Mouse (Mus musculus) hindbrain, embryonic 11.5 days (tissue): ENCODE data around the gene Dpf1. TPM values are rescaled to one million over a fixed set of nuclear protein-coding genes. Genes with fewer than 3 reads are reported as not detected.

Source experiments
- ATAC-seq: fragments of 200-750 bp; cut with Nextera tagmentation; 2 replicates; pipeline ENCODE4 v1.8.0; 2017; ENCODE audit warnings: mild to moderate bottlenecking, moderate TSS enrichment, moderate library complexity; ENCODE audit not compliant: low FRiP score
- DNase-seq: peaks from one replicate; pipeline ENCODE4 v3.0.0-alpha.2; 2015; ENCODE audit warnings: low spot score
- H3K27ac ChIP-seq: fragments of 300-500 bp; sonication (generic); 2 replicates; pipeline ENCODE4 v1.5.1; 2014; ENCODE audit warnings: mild to moderate bottlenecking, low read depth, low read length
- H3K27me3 ChIP-seq: fragments of 300-500 bp; sonication (generic); 2 replicates; pipeline ENCODE4 v1.6.1; 2014; ENCODE audit warnings: mild to moderate bottlenecking, low read length, moderate library complexity, mixed read lengths; ENCODE audit not compliant: control insufficient read depth, insufficient read depth
- H3K36me3 ChIP-seq: fragments of 300-500 bp; sonication (generic); 2 replicates; pipeline ENCODE4 v1.6.1; 2014; ENCODE audit warnings: mild to moderate bottlenecking, low read length, moderate library complexity, mixed read lengths; ENCODE audit not compliant: control insufficient read depth, insufficient read depth
- H3K4me1 ChIP-seq: fragments of 300-500 bp; sonication (generic); replicated peaks from 2 replicates; pipeline ENCODE4 v1.6.1; 2014; ENCODE audit warnings: low read length, mixed read lengths; ENCODE audit not compliant: control insufficient read depth, insufficient read depth
- H3K4me2 ChIP-seq: fragments of 300-500 bp; sonication (generic); replicated peaks from 2 replicates; pipeline ENCODE4 v1.6.1; 2014; ENCODE audit warnings: mild to moderate bottlenecking, low read depth, low read length
- H3K4me3 ChIP-seq: fragments of 300-500 bp; sonication (generic); 2 replicates; pipeline ENCODE4 v1.5.1; 2014; ENCODE audit warnings: low read depth, low read length
- H3K9ac ChIP-seq: fragments of 300-500 bp; sonication (generic); 2 replicates; pipeline ENCODE4 v1.6.1; 2014; ENCODE audit warnings: low read depth, low read length
- H3K9me3 ChIP-seq: fragments of 300-500 bp; sonication (generic); 2 replicates; pipeline ENCODE4 v1.6.1; 2016; ENCODE audit warnings: low read length; ENCODE audit not compliant: control insufficient read depth
- WGBS: fragments of 180-500 bp; shearing (Covaris S2); extraction: QIAGEN DNeasy Blood & Tissue Kit; methylation state at CpG from one replicate; pipeline ENCODE4 v1.1.7; 2014; 5-methylcytosine and 5-hydroxymethylcytosine counted together
- polyA plus RNA-seq: library from polyadenylated mRNA; unstranded; fragments of >200 nt; fragmentation: Nextera tagmentation; extraction: Ambion mirVana; gene quantifications from 2 replicates; pipeline ENCODE4 v1.2.1, GENCODE M21; 2014

Gene Dpf1
- polyA plus RNA-seq, 1 experiment from 2014 or later: 73.6 TPM

- Histone ChIP-seq H3K4me1 (no peaks in the 10 kb centered on the region), H3K9me3 (no peaks in the 10 kb centered on the region), H3K9ac (peak overlapping the region; percentile 69; the same call in 1 of the 2 replicates), H3K27me3 (peaks cover 29% of the 10 kb centered on the region), H3K4me2 (peak overlapping the region; percentile 93), H3K36me3 (no peaks in the 10 kb centered on the region), H3K4me3 (peak overlapping the region; percentile 56), H3K27ac (no peak overlapping the region)
- peak; percentile 16 for DNase-seq
- ATAC-seq: no peak; the same call in 1 of the 2 replicates
- WGBS: 12% methylated on average over 21 of the region's 21 CpGs
These were observed 21.6 kb upstream of the Dpf1 start for GRCm38 (mm10) chr7:29282074-29282554.

DNA sequence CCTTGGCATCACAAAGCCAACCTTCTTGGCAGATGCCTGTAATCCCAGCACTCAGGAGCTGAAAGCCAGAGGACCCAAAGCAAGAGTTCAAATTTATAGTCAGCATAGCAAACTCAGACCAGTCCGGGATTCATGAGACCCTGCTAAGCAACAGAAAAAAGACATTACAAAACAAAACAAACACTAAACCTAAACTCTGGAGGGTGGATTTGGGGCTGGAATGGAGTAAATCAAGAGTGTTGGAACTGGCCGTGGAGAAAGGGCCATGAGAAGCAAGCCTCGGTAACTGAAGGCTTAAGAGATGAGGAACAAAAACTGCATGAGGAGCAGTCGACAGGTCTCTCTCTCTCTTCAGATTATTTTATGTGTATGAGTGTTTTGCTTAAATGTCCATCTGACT, 19.9 kb upstream of the Dpf1 start:
- 84% methylated on average over 4 of the region's 4 CpGs for WGBS
- peaks cover 29% of the 10 kb centered on the region for H3K27me3 ChIP-seq
- no peak for ATAC-seq

GRCm38 (mm10) chr7:29284523-29284922, 19.2 kb upstream of the Dpf1 start:
- peaks cover 29% of the 10 kb centered on the region for H3K27me3 ChIP-seq
- H3K9me3 ChIP-seq: no peaks in the 10 kb centered on the region
- no peak overlapping the region for H3K4me2 ChIP-seq
- ATAC-seq (no peak), DNase-seq (no peak)
- H3K36me3 ChIP-seq: no peaks in the 10 kb centered on the region
- WGBS: 92% methylated on average over 6 of the region's 6 CpGs
- H3K4me1 ChIP-seq: no peaks in the 10 kb centered on the region
- H3K27ac ChIP-seq: no peak overlapping the region
- H3K4me3 ChIP-seq: no peak overlapping the region
- H3K9ac ChIP-seq: no peak overlapping the region

More for the DNA sequence above, 19.9 kb upstream of the Dpf1 start:
- Histone ChIP-seq H3K9ac (no peak overlapping the region), H3K27ac (no peak overlapping the region), H3K4me2 (no peak overlapping the region), H3K36me3 (no peaks in the 10 kb centered on the region), H3K4me3 (no peak overlapping the region), H3K4me1 (no peaks in the 10 kb centered on the region), H3K9me3 (no peaks in the 10 kb centered on the region)
- DNase-seq: no peak

DNA sequence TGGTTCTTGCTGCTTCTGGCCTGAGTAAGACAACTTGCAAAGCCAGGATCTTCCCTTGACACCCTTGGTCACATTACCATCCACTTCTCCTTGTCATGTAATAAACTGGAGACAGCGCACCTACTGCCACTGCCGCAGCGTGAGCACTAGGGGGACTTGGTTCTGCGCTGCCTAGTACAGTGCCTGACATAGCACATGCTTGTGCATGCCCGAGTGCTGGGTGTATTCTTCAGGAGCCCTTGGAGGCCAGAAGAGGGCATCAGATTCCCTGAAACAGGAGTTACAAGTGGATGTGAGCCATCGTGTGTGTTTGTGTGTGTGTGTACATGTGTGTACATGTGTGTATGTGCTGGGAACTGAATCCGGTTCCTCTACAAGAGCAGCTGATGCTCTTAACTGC, 16.3 kb upstream of the Dpf1 start:
- Histone ChIP-seq H3K27ac (no peak overlapping the region), H3K4me2 (no peak overlapping the region), H3K4me1 (peaks cover 7% of the 10 kb centered on the region), H3K9me3 (no peaks in the 10 kb centered on the region), H3K9ac (no peak overlapping the region), H3K36me3 (no peaks in the 10 kb centered on the region), H3K27me3 (peaks cover 4% of the 10 kb centered on the region), H3K4me3 (no peak overlapping the region)
- 84% methylated on average over 7 of the region's 7 CpGs for WGBS
- no peak for ATAC-seq
- no peak for DNase-seq

DNA sequence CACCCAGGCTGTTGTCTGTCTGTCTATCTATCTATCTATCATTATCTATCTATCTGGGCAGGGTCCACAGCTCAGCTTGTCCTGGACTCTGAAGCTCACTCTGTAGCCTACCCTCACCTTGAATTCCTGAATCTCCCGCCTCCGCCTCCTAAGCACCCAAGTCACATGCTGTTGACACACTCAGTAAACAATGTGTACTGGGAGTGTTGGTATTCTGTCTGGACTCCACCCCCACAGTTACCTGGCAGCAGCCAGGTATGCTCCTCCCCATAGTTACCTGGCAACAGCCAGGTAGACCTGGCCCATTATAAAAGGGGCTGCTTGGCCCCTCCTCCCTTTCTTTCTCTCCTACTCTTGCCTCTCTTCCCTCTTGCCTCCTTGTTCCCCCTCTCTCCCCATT, 15.7 kb upstream of the Dpf1 start:
- no peak overlapping the region for H3K4me3 ChIP-seq
- DNase-seq (no peak), ATAC-seq (no peak)
- H3K27me3 ChIP-seq: no peaks in the 10 kb centered on the region; the same call in 1 of the 2 replicates
- no peak overlapping the region for H3K4me2 ChIP-seq
- H3K27ac ChIP-seq: no peak overlapping the region
- peaks cover 13% of the 10 kb centered on the region for H3K4me1 ChIP-seq
- no peak overlapping the region for H3K9ac ChIP-seq
- WGBS: 87% methylated on average over 2 of the region's 2 CpGs
- H3K9me3 ChIP-seq: no peaks in the 10 kb centered on the region
- H3K36me3 ChIP-seq: no peaks in the 10 kb centered on the region

- Histone ChIP-seq H3K27me3 (no peaks in the 10 kb centered on the region), H3K4me2 (peak within 1 kb of the TSS; percentile 83), H3K4me1 (peaks cover 19% of the 10 kb centered on the region), H3K36me3 (no peaks in the 10 kb centered on the region), H3K4me3 (peak within 1 kb of the TSS; percentile 51), H3K27ac (peak within 1 kb of the TSS; percentile 58), H3K9ac (peak within 1 kb of the TSS; percentile 52), H3K9me3 (no peaks in the 10 kb centered on the region)
- ATAC-seq (peak; percentile 21; the same call in 1 of the 2 replicates), DNase-seq (peak; percentile 91)
- under 1% methylated on average over 58 of the region's 59 CpGs for WGBS
These were observed 14.7 kb upstream of the Dpf1 start, which contains the start of gene Ppp1r14a for GRCm38 (mm10) chr7:29288942-29289638. Ppp1r14a (plus strand) TSS chr7:29289308.

DNA sequence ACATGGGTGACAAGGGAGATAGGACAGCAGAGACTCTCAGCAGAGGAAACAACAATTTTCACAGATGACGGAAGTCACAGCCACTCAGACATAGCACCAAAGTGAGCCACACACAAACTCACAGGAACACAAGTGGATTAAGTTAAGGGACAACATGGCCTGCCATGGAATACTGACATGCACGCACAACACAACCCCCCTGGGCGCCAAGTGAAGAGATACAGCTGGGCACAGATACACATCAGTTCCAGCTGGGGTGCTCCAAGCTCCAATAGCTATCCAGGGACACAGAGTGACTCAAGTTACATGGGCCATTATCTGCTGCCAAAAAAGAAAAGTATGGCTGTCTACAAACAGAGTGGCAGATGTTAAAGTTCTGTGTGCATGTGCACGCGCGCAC, 13.9 kb upstream of the Dpf1 start:
- Histone ChIP-seq H3K9me3 (no peaks in the 10 kb centered on the region), H3K36me3 (no peaks in the 10 kb centered on the region), H3K27me3 (no peaks in the 10 kb centered on the region), H3K27ac (peak overlapping the region; percentile 58), H3K4me1 (peaks cover 19% of the 10 kb centered on the region), H3K4me2 (peak overlapping the region; percentile 83), H3K4me3 (peak overlapping the region; percentile 51), H3K9ac (peak overlapping the region; percentile 52; the same call in 1 of the 2 replicates)
- 86% methylated on average over 6 of the region's 6 CpGs for WGBS
- no peak for ATAC-seq
- no peak for DNase-seq

DNA sequence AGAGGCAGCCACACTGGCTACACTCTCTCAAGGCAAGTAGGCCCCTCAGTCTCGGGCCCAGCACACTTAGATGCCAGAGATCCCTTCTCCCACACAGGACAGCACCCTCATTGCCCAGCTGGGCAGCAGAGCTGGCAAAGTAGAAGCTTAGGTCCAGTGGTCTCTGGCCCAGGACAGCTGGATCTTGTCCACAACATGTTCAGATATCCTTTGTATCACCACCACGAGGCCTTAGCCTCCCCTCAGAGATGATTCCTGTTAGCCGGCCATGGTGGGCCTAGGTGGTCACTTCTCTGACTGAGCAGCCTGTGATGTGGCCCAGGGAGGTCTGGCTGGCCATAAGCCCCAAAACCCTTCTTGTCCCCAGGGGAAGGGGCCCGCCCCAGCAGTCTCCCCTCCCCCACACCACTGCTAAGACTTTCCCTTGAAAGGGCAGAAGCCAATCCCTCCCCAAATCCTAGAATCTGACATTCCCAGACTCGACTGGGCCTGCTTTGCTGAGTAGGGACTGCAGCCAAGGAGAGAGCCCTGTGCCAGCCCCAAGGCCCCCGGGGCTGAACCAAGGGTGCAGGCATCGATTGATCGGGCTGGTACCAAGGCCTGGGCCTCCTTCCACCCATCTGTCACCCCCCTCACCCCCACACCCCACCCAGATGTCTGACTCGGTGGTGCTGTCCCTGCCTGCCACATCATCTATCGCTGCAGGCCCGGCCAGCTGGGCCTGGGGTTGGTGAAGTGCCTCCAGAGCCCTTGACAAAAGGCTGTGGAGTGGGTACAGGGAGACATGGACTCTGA, 12.9 kb upstream of the Dpf1 start:
- DNase-seq: peak; percentile 34
- Histone ChIP-seq H3K4me2 (0 out of 2 replicates have a peak overlapping the region, but pooled peaks have one; percentile 6), H3K36me3 (no peaks in the 10 kb centered on the region), H3K9ac (peak overlapping the region; percentile 0; the same call in 1 of the 2 replicates), H3K4me1 (peaks cover 19% of the 10 kb centered on the region), H3K27me3 (no peaks in the 10 kb centered on the region), H3K9me3 (no peaks in the 10 kb centered on the region), H3K27ac (peak overlapping the region; percentile 85), H3K4me3 (no peak overlapping the region)
- ATAC-seq: no peak
- 40% methylated on average over 11 of the region's 11 CpGs for WGBS
